Comparison of ENCODE assay signal across 25 mouse cellular contexts in the genomic region with DNA sequence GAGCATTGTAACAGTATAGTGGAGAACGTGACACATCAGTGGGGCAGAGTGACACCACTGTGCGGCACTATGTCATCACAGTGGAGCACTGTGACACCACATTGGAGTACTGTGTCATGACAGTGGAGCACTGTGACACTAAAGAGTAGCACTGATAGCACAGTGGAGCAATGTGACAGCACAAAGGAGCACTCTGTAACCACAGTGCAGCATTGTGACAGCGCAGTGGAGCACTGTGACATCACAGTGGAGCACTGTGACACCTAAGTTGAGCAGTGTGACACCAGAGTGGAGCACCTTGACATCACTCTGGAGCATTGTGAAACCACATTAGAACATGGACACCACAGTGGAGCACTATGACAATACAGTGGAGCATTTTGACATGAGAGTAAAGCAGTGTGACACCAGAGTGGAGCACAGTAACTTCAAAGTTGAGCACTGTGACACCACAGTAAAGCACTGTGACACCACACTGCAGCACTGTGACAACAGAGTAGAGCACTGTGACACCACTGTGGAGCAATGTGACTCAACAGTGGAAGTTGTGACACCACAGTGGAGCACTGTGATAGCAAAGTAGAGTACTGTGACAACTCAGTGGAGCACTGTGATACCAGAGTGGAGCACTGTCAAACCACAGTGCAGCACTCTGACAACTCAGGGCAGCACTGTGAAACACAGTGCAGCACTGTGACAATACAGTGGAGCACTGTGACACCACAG.
A peak's percentile ranks its signal among the peaks of the same experiment; 100 is the strongest.
DNase-seq lines count a peak whose midpoint lies in the region; ATAC-seq and TF ChIP-seq lines count a peak whose summit lies in the region.
"Had no signal": no experiment of that assay in that cellular context is flagged by ENCODE, and none has a peak within 500 bp of the region (broad histone marks: within the 10 kb centered on the region; RNA-seq: fewer than 3 reads in every experiment).

No protein-coding gene starts in this region.

- no peak for TF ChIP-seq EP300 in MEL (IDR thresholded peaks at IDR 0.05; ENCODE audit: low read depth in 1 of 2, low read length in 2 of 2)

- TF ChIP-seq RAD21 in MEL (IDR thresholded peaks at IDR 0.05; ENCODE audit: low read depth, low read length): no peak

- no peak for TF ChIP-seq POLR2A in liver, adult 2 months (IDR thresholded peaks at IDR 0.05; ENCODE audit: extremely low read depth, insufficient read depth, low read length)
- no peak for TF ChIP-seq POLR2A in MEL (IDR thresholded peaks at IDR 0.05; ENCODE audit: control insufficient read depth in 1 of 2, insufficient read depth in 1 of 2, low read depth in 1 of 2, low read length in 2 of 2, poor library complexity in 1 of 2)

- peaks cover 13% of the 10 kb centered on the region for H3K9me3 ChIP-seq in liver, embryonic 12.5 days (replicated peaks)
- H3K9me3 ChIP-seq in MEL (replicated peaks; ENCODE audit: insufficient read depth, low read length): no peaks in the 10 kb centered on the region
- H3K9me3 ChIP-seq: embryonic facial prominence, embryonic 15.5 days; limb, embryonic 15.5 days had no signal

- intact Hi-C loops in left cerebral cortex, postnatal 4 days (cut with DNase I): no loop called here

- TF ChIP-seq CTCF in liver, adult 2 months (IDR thresholded peaks at IDR 0.05; ENCODE audit: low read depth, low read length): no peak
- no peak for TF ChIP-seq CTCF in MEL (IDR thresholded peaks at IDR 0.05 in 2 of 3, conservative IDR thresholded peaks at IDR 0.05 in 1 of 3; ENCODE audit: control insufficient read depth in 1 of 3, insufficient read depth in 1 of 3, low read depth in 2 of 3, low read length in 3 of 3, poor library complexity in 1 of 3, severe bottlenecking in 1 of 3)

- WGBS in liver, adult 2 months: 43% methylated on average over 3 of the region's 3 CpGs
- 31% methylated on average over 3 of the region's 3 CpGs for WGBS in liver, embryonic 12.5 days (ENCODE audit: insufficient replicate concordance)

- ATAC-seq in CD4-positive, CD25-positive, alpha-beta regulatory T cell, adult 4 months: no peak
- no peak for ATAC-seq in liver, embryonic 12.5 days
- peak; percentile 24; the same call in 1 of the 2 replicates for ATAC-seq in megakaryocyte, adult 5-6 weeks (ENCODE audit: poor library complexity, severe bottlenecking)
- ATAC-seq in activated CD4-positive, CD25-positive, alpha-beta regulatory T cell, adult 4 months: no peak
- ATAC-seq: forebrain, embryonic 16.5 days had no signal

- no peak overlapping the region for H3K27ac ChIP-seq in liver, adult 2 months (replicated peaks; ENCODE audit: insufficient read depth, low read depth, low read length)
- H3K27ac ChIP-seq in liver, embryonic 12.5 days: no peak overlapping the region
- no peak overlapping the region for H3K27ac ChIP-seq in MEL (ENCODE audit: control insufficient read depth, low read depth, low read length)
- H3K27ac ChIP-seq: embryonic facial prominence, embryonic 15.5 days; heart, embryonic 13.5 days; hindbrain, embryonic 13.5 days; limb, embryonic 15.5 days had no signal

- peak; percentile 1 for DNase-seq in CD4-positive, CD25-positive, alpha-beta regulatory T cell, adult 2 months (ENCODE audit: low read depth, low spot score)
- peak; percentile 10 for DNase-seq in liver, adult 2 months (ENCODE audit: extremely low read depth, low read depth, low spot score)
- DNase-seq in MEL (ENCODE audit: low read depth, low spot score): no peak
- DNase-seq in left cerebral cortex, postnatal 4 days: no peak
- DNase-seq: adrenal gland, postnatal 10 days; cerebellum, adult 2 months; cerebellum, postnatal 25 days; gastrocnemius, postnatal 10 days; heart, adult 18-20 months; heart, postnatal 36 days; kidney, adult 8-10 months; kidney, postnatal 14 days; layer of hippocampus, postnatal 36 days; lung, adult 2 months; right cerebral cortex, postnatal 14 days had no signal

- H3K4me2 ChIP-seq in liver, embryonic 12.5 days: no peak overlapping the region
- H3K4me2 ChIP-seq: embryonic facial prominence, embryonic 15.5 days; heart, embryonic 13.5 days; hindbrain, embryonic 13.5 days; limb, embryonic 15.5 days had no signal

- H3K79me2 ChIP-seq in liver, adult 2 months (ENCODE audit: control insufficient read depth, insufficient read depth, low read length): no peaks in the 10 kb centered on the region
- no peaks in the 10 kb centered on the region for H3K79me2 ChIP-seq in MEL (ENCODE audit: control insufficient read depth, insufficient read depth, low read length, poor library complexity)

- no peaks in the 10 kb centered on the region for H3K27me3 ChIP-seq in liver, adult 2 months (ENCODE audit: control insufficient read depth, insufficient read depth, low read length)
- H3K27me3 ChIP-seq in liver, embryonic 12.5 days (replicated peaks): no peaks in the 10 kb centered on the region
- no peaks in the 10 kb centered on the region for H3K27me3 ChIP-seq in MEL (ENCODE audit: control insufficient read depth in 1 of 2, insufficient read depth in 2 of 2, low read length in 2 of 2)
- H3K27me3 ChIP-seq: embryonic facial prominence, embryonic 15.5 days; heart, embryonic 13.5 days; hindbrain, embryonic 13.5 days; limb, embryonic 15.5 days had no signal

- no peak overlapping the region for H3K9ac ChIP-seq in liver, adult 2 months (ENCODE audit: low read depth, low read length)
- no peak overlapping the region for H3K9ac ChIP-seq in liver, embryonic 12.5 days
- H3K9ac ChIP-seq in MEL (ENCODE audit: control insufficient read depth, low read depth, low read length, poor library complexity, severe bottlenecking): no peak overlapping the region
- H3K9ac ChIP-seq: embryonic facial prominence, embryonic 15.5 days; heart, embryonic 13.5 days; hindbrain, embryonic 13.5 days; limb, embryonic 15.5 days had no signal

- H3K36me3 ChIP-seq in liver, adult 2 months (ENCODE audit: control insufficient read depth, insufficient read depth, low read length): no peaks in the 10 kb centered on the region
- no peaks in the 10 kb centered on the region for H3K36me3 ChIP-seq in liver, embryonic 12.5 days
- H3K36me3 ChIP-seq in MEL (ENCODE audit: control insufficient read depth in 1 of 2, insufficient read depth in 2 of 2, low read length in 2 of 2): no peaks in the 10 kb centered on the region
- H3K36me3 ChIP-seq: embryonic facial prominence, embryonic 15.5 days; G1E; heart, embryonic 13.5 days; hindbrain, embryonic 13.5 days; limb, embryonic 15.5 days had no signal

- no peak overlapping the region for H3K4me3 ChIP-seq in liver, adult 2 months (ENCODE audit: insufficient read depth, low read depth, low read length)
- no peak overlapping the region for H3K4me3 ChIP-seq in liver, embryonic 12.5 days
- no peak overlapping the region for H3K4me3 ChIP-seq in MEL (ENCODE audit: control insufficient read depth in 1 of 2, insufficient read depth in 1 of 2, low read depth in 2 of 2, low read length in 2 of 2)
- H3K4me3 ChIP-seq: embryonic facial prominence, embryonic 15.5 days; heart, embryonic 13.5 days; hindbrain, embryonic 13.5 days; limb, embryonic 15.5 days had no signal

- no peaks in the 10 kb centered on the region for H3K4me1 ChIP-seq in liver, adult 2 months (ENCODE audit: control insufficient read depth, insufficient read depth, low read length)
- no peaks in the 10 kb centered on the region for H3K4me1 ChIP-seq in liver, embryonic 12.5 days
- H3K4me1 ChIP-seq in MEL (ENCODE audit: control insufficient read depth in 1 of 2, insufficient read depth in 2 of 2, low read length in 2 of 2): no peaks in the 10 kb centered on the region
- H3K4me1 ChIP-seq: embryonic facial prominence, embryonic 15.5 days; heart, embryonic 13.5 days; hindbrain, embryonic 13.5 days; limb, embryonic 15.5 days had no signal

TF ChIP-seq in MEL, 35 proteins besides CTCF, POLR2A, EP300 and RAD21:
- peak; percentile 61; the same call in 1 of the 2 replicates for TF ChIP-seq POLR2AphosphoS5 (IDR thresholded peaks at IDR 0.05; ENCODE audit: borderline replicate concordance, low read depth, low read length)
- no peak for TF ChIP-seq MEF2A (IDR thresholded peaks at IDR 0.05; ENCODE audit: extremely low read depth, insufficient replicate concordance, low read depth, low read length, poor library complexity, severe bottlenecking)
TF ChIP-seq in MEL: peak in this region for 1.

Comparison
In these comparisons a context has a peak if more than half of its experiments do, and no peak if none do; other contexts are left out.
1. DNase-seq: peak in CD4-positive, CD25-positive, alpha-beta regulatory T cell, adult 2 months (single experiment) and liver, adult 2 months (single experiment); none in MEL (single experiment) and left cerebral cortex, postnatal 4 days (single experiment).